Mouse (Mus musculus) ES-CJ7 (cell line): ENCODE measurements around the gene Pitpnm1.
"Not testable (repeated sequence)": the region's sequence is repeated elsewhere in the genome, so short reads cannot be mapped to it uniquely, and the experiment has no call there.

ENCODE experiments used
- DNase-seq: peaks from one replicate; pipeline ENCODE4 v3.0.0; 2011; ENCODE audit warnings: low read depth, low spot score

Pitpnm1 gene

GRCm38 (mm10) chr19:4117006-4117405, 17.2 kb downstream of the Pitpnm1 start:
- DNase-seq: no peak

DNA sequence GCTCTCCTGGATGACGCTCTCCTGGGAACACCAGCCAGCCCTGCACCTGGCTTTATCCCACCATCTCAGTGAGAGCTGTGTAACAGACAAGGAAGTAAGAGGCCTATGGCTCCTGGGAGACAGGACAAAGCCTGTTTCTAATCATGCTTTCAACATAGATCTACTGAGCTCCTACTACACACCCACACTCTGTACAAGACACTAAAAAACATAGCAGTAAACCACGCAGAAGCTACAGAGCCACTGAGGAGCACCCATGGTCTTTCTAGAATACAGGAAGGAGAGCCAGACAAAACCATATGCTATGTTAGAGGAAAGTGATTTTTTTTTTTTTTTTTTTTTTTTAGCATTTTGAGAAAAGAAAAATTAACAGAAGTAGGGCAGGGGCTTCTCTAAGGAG, 18.6 kb downstream of the Pitpnm1 start:
- DNase-seq: no peak

- DNase-seq: no peak
Observed at GRCm38 (mm10) chr19:4119716-4120487, 20.1 kb downstream of the Pitpnm1 start.

DNA sequence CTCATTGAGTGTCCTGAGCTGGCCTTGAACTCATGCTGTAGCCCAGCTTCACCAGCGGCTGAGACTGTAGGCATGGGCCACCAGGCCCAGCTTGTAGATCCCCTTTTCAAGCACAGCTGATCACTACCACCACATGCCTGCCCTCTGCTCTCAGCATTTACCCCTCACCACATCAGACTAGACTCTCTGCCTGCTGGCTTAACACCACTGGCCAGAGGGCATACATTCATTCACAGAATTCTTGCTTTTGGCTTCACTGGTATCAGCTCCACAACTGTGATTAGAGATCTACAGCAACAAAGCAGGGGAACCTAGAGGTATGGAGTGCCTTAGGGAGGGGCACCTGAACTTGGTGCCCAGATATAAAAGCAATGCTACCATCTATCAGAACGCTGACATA, 20.7 kb downstream of the Pitpnm1 start:
- no peak for DNase-seq

- DNase-seq: peak; percentile 98
Observed at GRCm38 (mm10) chr19:4121097-4121805, 21.5 kb downstream of the Pitpnm1 start.

GRCm38 (mm10) chr19:4121896-4122295, 22.1 kb downstream of the Pitpnm1 start:
- not testable (repeated sequence) for DNase-seq

DNA sequence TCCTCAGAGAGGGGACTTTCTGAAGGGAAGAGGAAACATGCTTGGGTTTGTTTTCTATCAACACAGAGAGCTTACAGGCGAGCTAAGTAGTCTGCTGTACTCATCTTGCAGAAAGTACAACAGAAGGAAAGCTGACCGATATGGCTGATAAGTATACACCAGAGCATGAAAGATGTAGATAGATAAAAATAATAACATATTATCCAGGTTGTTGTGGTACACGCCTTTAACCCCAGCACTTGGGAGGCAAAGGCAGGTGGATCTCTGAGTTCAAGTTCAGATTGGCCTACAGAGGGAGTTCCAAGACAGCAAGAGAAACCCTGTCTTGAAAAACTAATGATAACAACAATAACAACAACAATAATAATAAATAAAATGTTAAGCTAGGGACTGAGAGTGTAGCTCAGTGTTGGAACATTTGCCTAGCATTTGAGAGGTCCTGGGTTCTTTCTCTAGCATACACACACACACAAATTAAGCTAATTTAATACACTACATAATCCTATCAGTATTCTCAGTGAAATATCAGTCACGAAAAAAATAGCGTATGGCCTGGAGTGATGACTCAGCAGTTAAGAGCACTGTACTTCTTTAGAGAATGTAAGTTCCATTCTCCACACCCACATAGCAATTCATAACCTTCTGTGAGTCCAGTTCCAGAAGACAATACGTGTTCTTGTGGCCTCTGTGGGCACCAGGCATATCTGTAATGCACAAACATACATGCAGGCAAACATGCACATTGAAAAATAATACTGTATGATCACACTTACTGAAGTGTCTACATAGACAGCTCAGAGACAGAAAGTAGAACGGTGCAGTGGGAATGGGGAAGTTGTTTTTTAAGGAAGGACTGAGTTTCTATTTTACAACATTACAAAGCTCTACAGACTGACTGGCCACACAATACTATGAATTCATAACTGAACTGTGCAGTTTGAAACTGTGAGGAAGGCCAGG, 22.9 kb downstream of the Pitpnm1 start:
- no peak for DNase-seq

GRCm38 (mm10) chr19:4124432-4124831, 24.6 kb downstream of the Pitpnm1 start:
- no peak for DNase-seq

- DNase-seq: not testable (repeated sequence)
Observed at GRCm38 (mm10) chr19:4125268-4125667, 25.5 kb downstream of the Pitpnm1 start.

DNA sequence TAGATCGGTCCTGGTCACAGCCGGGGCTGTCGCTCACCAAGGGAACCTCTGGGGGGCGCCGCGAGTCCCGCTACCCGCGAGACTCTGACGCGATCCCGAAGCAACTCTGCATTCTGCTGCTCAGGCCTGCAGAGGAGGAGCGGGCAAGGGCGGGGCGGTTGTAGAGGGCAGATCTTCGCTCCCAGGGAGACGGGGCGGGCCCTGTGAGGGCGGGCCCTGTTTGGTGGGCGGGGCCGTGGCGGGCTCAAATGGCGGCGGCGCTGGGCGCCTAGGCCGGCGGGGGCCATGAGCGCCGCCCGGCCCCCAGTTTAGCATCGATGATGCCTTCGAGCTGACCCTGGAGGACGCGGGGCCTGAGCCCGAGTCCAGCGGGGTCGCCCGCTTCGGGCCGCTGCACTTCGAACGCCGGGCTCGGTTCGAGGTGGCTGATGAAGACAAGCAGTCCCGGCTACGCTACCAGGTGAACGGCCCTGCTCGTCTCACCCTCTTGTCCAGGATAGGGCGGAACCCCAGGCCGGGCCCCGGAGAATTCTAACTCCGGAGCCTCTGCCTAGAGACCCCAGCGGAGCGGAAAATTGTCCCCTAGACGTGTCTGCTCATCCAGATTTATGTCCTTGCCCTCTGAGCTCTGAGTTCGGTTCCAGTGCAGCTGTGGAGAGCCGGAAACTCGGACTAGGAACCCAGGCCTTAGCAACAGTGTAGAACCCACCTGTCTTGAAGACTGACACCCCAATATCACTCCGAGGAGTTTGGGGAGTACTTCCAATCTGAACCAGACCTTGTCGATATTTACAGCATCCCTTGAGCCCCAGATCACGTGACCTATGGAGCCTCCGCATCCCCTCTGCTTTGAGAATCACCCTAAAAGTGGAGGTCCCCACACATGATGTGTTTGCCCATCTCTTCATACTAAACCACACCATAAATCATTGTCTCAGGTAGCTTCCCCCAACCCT, 26.2 kb downstream of the Pitpnm1 start, which contains the start of gene Aip:
Aip (minus strand) TSS at position 118 of the 956 bp plus-strand sequence.
- peak; percentile 98 for DNase-seq

GRCm38 (mm10) chr19:4126759-4127495, 27.1 kb downstream of the Pitpnm1 start:
- no peak for DNase-seq

GRCm38 (mm10) chr19:4129462-4129861, 29.7 kb downstream of the Pitpnm1 start:
- DNase-seq: no peak

- DNase-seq: no peak
Observed at GRCm38 (mm10) chr19:4130106-4130505, 30.3 kb downstream of the Pitpnm1 start.

DNA sequence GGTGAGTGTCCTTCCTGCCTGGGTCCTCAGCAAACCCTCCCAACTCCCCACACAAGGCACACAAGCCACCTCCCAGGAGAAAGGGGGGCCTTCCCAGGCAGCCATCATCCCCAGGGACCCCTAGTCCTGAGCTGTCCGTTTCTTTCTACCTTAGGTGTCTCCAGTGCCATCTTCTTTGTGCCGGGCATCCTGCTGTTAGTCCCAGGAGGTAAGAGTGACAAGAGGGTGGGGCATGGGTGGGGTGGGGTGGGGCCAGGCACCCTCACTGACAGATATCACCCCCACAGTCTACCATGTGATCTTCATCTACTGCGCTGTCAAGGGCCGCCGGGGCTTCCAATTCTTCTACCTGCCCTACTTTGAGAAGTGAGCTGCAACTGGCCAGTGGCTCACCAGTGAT, 31.3 kb downstream of the Pitpnm1 start:
- DNase-seq: no peak

DNA sequence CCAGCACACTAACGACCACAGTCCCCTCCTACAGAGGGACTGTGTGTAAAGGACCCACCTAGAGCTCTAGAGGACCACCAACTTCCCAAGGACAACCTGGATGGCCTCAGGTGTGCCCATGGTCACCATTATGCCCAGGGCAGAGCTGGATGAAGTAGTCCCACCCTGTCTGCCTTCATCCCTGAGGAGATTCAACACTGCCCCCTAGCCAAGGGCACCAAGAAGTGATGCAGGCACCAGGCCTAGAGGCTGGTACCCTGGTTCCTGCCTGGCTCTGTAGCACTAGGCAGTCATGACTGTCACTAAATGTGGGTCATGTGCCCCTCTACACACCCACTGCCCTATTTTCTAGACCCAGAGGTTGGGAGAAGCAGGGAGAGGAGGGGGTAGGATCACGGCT, 32.0 kb downstream of the Pitpnm1 start:
- DNase-seq: no peak

DNA sequence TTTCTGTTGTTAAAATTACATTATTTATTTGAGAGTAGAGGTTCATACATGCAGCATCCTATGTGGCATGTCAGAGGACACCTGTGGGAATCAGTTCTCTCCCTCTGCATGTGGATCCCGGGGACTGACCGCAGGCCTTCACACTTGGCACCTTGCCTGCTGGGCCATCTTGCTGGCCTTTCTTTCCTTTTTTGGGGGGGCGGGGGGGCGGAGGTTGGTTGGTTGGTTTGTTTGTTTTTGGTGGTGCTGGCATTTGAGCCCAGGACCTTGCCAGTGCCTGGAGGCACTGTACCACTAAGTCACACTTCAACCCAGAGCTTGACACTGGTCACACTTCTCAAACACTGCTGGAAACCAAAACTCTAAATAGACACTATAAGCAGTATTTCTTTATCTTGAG, 34.6 kb downstream of the Pitpnm1 start:
- no peak for DNase-seq

DNA sequence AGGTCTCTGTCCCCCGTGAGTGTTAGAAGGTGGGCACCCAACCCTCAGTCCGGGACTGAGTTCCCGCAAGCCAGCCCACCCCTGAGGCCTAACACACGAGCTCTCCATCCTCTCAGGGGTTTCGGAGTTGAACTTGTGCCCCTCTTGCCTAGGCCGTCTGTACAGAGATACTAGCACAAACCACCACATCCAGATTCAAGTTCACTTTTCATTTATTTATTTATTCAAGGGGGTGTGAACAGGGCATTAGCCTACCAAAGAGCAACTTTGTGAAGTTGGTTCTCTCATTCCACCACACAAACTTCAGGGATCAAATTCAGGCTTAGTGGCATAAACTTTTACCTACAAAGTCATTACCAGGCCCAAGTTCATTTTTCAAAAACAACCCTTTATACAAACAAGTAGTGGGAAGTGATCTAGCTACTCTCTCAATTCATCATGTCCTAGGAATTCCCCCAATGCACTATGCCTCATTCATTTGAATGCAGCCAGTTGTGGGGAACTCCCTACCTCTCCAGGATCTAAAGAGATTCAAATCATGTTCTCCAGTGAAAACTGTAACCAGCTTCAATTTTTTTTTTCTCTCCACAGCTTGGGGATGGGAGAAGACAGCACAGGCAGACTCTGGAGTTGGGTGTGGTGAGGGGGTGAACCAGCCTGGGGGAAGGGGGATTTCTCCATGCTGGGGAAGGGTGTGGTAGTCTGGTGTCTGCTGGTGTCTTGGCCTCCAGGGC, 35.6 kb downstream of the Pitpnm1 start:
- DNase-seq: peak; percentile 58

DNA sequence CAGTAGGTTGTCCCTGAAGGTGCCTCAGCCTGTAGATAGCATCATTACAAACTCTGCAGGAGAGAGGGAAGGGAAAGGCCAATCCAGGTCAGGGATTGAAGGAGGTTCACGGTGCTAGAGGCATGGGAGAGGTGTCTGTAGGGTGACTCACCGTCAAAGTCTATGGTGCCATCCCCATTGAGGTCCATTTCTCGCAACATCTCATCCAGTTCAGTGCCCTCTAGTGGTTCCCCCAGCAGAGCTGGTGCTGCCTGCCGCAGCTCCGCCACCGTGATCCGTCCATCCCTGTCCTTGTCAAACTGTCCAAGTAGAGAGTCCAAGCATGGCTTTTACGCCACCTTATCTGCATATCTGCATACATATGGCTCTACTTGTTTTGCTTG, 36.2 kb downstream of the Pitpnm1 start:
- DNase-seq: peak; percentile 71

DNA sequence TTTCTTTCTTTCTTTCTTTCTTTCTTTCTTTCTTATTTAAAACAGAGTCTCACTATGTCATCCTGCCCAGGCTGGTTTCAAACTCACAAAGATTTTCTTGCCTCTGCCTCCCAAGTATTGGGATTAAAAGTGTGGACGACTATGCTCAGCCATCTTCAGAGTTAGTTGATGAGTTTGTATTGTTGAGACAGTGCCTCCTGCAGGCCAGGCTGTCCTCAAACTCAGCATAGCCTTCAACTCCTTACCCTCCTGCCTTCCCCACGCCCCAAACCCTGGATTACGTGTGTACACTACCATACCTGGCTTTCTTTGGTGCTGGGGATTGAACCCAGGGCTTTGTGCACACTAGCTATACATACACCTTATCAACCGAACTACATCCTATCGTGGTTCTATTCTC, 36.7 kb downstream of the Pitpnm1 start:
- DNase-seq: peak; percentile 71
